Mouse (Mus musculus) lung, adult 18-20 months (tissue): ENCODE measurements around the gene Milr1.
"Not testable (repeated sequence)": the region's sequence is repeated elsewhere in the genome, so short reads cannot be mapped to it uniquely, and the experiment has no call there.

Source experiments
- DNase-seq, 2 experiments: peaks; one replicate each; pipeline ENCODE4 v3.0.0; 2022; ENCODE audit warnings: mixed read lengths in 2 of 2

The Milr1 gene

GRCm38 (mm10) chr11:106778132-106778531, 27.1 kb downstream of the Milr1 start:
- DNase-seq, result no peak

DNA sequence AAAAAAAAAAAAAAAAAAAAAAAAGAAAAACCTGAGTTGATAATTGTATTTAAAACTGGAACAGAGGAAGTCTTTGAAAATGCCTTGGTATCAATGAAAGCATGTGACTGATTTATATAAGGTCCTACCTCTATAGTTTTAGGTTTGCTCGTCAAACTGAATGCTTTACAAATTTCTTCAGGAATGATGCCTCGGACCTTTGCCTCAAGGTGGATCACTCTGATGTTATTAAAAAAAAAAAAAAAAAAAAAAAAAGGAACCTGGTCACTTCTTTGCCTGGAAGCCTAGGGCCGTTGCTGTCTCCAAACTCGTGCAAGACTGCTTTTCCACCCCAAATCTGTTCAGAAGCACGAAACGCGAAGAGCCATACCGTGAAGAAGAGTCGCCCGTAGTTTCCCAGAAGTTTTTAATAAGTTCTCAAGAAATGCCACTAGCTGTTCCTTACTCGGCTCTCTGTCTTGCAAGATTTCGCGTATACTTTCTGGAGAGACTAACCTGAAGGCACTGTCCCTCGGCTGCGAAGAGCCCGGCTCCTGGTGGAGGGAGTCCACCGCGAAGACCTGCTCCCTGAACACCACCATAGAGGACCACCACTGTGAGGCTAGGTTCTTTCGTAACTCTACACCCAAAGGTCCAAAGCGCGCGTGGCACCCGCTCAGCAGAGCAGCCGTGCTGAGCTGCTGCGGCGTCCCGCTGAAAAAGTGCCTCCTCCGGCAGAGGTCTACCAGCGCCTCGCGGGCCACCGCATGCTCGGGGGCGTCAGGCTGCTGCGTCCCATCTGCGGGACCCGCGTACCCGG, 27.8 kb downstream of the Milr1 start:
- no peak for DNase-seq

DNA sequence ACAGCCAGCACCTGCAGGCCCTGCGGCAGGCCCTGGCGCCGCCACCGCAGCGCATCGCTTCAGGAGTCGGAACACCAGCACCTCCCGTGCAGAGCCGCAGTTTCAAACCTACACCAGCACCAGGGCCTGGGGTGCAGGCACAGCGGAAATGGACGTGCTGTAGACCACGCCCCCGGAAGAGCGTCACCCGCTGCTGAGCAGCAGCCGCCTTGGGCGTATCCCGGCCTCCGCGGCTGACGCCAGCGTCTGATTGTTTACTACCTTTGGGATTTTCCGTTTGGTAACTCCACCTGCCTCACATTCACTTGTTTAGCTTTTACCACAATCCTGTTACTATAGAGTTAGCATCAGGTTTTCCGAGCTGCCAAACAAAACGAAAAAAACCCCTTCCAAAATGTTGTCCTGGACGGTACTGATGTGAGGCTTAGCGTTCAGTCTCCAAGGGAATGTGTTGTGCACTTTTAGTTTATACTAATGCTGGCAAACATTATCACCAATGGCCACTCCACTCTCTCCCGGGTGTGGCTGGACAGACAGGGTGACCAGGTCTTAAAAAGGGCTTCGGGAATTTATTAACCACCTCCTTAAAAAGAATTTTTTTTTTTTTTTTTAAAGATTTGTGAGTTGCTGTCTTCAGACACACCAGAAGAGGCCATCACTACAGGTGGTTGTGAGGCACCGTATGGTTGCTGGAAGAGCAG, 28.5 kb downstream of the Milr1 start, which contains the start of gene Polg2:
TSS of gene Polg2 (minus strand) at position 150 of the 701 bp plus-strand sequence.
- peak; percentile 91 to 94 for DNase-seq

DNA sequence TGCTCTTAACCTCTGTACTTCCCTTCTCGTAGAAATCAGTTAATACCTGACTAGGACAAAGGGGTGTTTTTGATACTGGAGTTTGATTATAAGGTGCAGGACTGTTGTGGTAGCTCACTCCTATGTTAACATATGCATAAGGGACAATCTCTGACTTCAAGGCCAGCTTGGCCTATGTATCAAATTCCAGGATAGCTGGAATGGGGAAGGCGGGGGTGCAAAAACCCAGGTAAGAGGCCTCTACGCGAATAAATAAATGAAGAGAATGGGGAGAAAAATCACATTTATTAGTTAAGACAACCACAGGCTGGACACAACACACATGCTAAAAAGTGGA, 29.0 kb downstream of the Milr1 start:
- no peak for DNase-seq

- DNase-seq, result no peak
Observed at GRCm38 (mm10) chr11:106780590-106781220, 29.7 kb downstream of the Milr1 start.

DNA sequence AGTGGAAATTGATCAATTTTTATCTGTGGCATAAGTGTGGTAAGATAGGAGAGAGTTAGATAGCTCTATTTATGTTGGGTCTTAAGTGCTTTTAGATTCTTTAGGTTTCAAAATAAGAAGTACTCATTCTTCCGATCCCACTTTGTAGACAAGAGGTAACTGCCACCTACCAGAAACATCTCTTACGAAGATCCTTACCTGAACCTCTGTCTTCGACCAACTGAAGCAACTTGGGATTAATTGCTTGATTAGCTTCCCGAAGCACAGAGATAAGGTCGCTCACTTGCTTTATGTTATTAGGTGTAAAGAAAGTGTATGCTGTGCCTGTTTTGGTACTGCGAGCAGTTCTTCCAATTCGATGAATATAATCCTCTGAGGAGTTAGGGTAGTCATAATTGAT, 31.2 kb downstream of the Milr1 start:
- not testable (repeated sequence) for DNase-seq

DNA sequence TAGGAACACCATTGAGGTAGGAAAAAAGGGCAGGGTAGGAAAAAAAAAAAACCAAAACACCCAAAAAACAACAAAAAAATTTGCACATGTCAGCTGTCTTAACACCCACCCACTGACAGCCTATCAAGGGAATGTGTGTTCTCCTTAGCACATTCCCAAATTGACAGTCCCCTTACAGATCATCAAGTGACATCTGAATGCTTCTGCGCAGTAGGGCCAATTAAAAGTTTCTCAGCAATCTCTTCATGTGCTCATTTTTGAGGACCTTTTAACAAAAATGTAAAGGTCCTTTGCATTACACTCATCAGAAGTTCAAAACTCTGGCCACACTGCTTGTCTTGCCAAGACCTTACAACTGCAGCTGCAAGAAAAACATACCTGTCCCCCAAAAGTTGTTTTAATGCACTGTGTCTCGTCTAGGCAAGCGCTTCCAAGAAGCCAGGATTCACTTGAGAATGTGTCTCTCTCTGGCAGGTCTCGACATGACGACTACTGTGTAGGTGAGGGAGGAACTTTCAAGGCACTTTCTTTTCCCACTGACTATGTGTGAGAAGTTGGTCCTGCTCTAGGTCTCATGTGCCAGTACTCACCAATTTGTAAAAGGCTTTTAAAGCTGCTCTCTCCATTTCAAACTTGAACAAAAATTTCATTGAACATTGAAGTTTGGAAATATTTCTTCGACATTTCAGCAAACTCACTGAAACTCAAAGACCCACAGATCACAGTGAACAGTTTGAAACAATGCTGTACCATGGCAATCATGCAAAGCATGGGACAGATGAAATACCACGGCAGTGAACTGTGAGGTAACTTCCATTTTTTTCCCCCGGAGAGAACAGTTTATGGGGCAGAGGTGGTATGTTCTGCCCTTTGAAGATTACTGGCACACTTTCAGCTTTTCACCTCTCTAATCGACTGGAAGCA, 32.1 kb downstream of the Milr1 start:
- DNase-seq, result no peak

DNA sequence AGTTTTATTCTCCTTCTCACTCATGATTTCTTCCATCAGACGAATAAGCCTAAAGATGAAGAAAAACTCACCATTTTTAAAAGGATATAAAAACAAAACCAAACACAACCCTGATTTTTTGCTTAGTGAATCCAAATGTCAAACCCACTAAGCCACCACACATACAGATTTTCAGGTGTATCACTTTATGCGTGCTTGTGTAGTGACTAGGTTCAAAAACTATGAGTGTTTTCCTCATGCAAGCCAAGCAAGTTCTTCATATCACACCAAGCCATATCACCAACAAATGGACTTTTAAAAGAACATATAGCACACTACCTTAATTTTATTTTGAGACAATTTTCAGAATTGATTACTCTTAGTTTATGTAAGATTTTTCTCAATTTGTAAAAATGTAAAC, 33.5 kb downstream of the Milr1 start:
- no peak for DNase-seq

DNA sequence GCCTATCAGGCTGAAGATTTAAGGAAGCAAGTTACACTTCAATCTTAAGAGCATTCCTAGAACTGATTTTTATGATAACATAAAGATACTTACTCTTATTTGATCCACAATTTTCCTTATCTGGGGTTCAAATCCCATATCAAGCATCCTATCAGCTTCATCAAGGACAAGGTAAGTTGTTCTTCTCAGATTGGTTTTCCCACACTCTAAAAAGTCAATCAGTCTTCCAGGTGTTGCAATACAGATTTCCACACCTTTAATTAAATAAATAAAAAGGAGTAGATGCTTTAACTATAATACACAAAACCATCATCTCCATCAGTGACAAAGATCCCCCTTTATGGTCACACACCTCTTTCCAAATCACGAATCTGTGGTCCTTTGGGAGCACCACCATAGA, 34.0 kb downstream of the Milr1 start:
- no peak for DNase-seq

DNA sequence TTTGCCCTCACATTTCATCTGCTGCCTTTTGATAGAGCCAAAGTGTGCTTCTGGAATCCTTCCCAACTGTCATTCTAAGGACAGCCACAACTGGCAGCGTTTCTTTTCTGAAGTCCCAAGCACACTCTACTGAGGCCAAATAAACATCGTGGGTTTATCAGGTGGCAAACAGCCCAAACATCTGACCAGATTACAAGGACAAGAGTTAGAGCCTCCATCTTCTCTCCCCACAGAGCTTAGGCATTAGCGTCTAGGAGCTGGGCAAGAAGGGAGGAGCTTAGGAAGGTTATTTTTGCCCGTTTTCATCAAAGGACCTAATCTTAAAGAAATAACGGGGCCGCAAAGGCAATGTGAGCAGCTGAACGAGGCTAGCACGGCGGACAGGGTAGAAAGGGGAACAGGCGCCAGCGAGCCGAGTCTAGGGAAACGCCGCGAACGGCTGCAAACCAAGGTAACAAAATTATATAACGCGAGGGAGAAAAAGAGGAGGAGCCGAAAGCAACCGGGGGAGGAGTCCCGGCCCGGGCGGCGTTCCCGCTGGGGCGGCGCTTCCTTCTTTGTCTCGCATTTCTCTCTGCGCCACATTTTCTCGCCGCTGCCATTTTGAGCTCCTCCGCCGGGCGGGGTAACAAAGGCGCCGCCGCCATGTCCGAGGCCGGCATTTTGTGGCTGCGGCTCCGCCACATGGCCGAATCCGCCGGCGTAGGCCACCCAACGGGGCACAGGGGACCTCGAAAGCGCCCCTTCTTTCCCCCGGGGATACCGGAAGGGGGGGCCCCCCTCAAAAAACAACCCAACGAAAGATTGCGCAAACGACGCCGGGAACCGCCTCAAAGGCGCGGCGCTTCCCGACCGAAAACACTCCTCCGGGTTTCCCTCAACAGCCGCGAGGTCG, 36.4 kb downstream of the Milr1 start:
- DNase-seq, result peak; percentile 90 to 93

DNA sequence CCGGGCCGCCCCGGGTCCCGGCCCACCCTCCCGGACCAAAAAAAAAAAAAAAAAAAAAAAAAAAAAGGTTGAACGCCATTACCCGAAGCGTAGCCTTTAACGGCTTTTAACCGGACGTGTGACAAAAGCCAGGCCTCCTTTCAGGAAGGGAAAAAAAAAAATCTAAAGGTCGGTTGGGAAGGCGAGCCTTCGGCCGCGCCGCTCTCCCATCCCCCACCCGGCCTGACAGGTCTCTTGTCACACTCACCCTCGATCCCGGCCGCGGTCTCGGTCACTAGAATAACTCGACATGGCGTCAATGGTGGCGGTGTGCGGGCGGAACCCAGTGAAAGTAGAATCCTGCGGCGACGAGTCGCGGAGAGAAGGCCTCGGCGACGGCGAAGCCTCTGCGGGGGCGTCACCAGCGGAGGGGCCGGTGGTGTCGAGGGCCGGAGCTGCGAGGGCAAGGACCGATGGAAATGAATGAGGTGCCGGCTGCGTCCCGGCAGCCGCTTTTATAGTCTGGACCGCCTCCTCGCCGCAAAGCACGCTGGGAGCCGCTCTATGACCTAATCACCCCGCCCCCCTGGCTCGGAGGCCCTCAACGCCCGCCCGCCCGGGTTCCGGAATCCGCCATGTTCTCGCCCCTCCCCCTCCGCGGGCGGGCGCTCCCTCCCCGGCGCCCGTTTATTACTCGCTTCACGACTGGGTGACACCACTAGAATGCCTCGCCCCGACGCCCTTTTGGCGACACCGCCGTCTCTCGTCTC, 37.2 kb downstream of the Milr1 start:
- peak; percentile 97 for DNase-seq

DNA sequence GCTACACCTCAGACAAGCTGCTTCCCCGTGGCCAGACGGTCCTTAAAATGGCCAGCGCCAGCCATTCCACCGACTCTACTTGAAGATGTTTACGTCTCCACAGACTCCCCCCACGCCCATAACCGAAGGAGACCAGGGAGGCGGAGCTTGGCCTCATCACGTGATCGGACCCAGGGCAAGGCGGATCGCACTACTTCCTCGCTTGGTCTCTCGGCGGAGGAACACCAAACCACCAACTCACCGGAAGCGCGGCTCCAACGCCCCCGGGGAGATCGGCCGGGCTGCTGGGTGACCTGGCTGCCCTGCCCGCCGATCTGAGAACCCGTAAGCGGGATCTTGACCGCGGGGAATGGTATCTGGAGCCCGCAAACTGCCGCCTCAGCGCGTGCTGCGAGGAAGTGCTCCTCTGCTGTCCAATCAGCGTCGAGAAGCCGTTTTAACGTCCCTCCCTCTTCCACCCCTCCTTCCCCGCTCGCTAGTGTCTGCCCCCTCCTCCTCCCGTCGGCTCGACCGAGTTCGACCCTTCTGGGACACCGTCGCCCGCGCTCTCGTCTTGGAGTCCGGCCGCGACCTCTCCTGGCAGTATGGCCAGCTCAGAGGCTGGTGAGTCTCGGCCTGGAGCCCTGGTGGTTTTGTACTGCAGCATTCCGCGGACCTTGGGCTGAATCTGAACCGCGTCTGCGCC, 37.9 kb downstream of the Milr1 start, which contains the start of the genes Ddx5 and Cep95:
TSS of gene Ddx5 (minus strand) at position 411 of the 685 bp plus-strand sequence.
TSS of gene Cep95 (plus strand) at position 478 of the 685 bp plus-strand sequence.
- DNase-seq, result peak; percentile 98

DNA sequence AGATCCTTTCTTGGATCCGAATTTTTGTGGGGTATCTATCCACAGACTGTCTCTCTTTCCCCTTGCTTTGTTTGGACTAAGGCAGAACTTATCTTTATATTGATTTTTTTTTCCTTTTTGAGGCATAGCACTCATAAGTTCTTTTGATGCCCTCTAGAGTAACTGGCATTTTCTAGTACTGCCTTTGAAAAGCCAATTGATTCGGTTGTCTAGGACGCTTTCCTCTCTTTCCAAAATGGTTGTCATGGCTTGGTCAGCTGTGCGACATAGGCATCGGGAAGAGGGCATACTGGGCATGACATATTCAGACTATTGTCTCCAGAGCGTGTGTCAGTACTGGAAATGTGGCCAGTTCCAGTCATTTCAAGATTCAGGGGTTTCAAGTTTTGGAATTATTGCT, 38.6 kb downstream of the Milr1 start:
- DNase-seq, result no peak

GRCm38 (mm10) chr11:106793846-106794245, 42.8 kb downstream of the Milr1 start:
- DNase-seq, result no peak

GRCm38 (mm10) chr11:106795679-106796078, 44.7 kb downstream of the Milr1 start:
- no peak for DNase-seq

GRCm38 (mm10) chr11:106802069-106802627, 51.1 kb downstream of the Milr1 start:
- DNase-seq, result no peak

GRCm38 (mm10) chr11:106807442-106807841, 56.4 kb downstream of the Milr1 start:
- not testable (repeated sequence) for DNase-seq

DNA sequence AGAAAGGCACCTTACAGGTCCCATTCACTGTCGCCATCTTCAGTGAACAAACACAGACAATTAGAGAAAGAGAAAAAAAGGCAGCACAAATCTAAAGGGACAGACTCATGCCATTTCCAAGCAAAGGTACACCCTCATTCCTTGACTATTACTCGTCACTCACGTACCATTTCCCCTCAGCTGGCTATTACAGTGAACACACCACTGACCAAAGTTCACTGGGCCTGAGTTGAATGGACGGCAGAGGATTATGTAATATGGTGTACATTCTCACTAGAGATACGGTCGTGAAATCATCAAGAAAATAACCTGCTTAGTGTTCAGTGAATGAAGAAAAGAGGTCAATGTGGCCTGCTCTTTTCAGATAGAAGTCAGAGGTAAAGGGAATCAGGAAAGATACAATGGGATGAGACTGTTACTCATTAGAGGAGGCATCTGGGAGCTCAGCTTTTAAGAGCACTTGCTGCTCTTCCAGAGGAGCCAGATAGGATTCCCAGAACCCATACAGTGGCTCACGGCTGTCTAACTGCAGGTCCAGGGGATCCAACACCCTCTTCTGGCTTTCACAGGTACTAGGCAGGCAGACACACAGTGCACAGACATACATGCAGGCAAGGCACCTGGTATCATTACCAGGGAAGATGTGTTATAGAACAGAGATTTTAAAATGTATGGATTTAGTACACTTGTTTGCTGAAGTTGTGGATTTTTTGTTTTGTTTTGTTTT, 61.5 kb downstream of the Milr1 start:
- DNase-seq, result no peak
